Mouse (Mus musculus): ENCODE data around the gene A630076J17Rik.

The A630076J17Rik gene

DNA sequence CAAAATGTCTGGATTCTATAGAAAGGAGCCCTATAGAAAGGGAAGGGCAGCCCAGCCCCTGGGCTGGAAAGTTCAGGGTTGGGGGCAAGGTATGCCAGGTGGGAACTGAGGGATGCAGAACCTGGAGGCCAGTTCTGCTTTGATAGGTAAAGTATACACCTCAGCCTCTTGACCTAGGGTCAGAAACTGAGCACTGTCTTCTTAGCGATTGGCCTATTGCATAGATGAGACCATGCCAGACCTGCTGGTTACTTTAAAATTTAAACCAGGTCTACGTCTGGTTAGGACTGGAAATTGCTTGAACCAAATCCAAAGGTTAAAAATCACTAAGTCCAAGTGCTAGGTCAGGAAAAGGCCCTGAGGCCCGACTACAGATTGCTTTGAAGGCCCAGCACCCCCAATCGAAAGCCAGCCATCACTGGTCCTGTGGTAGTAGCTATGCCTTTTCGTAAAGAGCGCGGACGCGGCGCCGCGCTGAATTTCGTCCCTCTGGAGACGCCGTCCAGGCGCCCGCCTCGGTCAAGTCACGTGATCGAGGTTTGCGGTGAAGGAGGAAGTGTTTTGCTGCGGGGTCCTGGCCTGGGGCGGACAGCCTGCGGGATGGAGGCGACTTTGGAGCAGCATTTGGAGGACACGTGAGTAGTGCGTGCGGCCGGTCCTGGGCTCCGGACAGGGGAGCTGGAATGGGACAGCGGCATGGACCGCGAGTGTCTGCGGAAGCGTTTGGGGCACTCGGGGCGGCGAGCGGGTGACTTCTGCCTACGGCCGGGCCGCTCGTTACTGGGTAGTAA lies 48.3 kb downstream of the A630076J17Rik start, which contains the start of gene Lamtor5:
Lamtor5 (plus strand) TSS at position 380 of the 791 bp plus-strand sequence.
- DNase-seq = peak; percentile 92 to 93

All from lung, postnatal 4 days (tissue).